In genomic region chr17:15585691-15586090, GRCm38 (mm10) we compare ENCODE assay signal across 14 mouse cellular contexts. TPM values are rescaled to one million over a fixed set of nuclear protein-coding genes. Genes with fewer than 3 reads are reported as not detected.
DNase-seq lines count a peak whose midpoint lies in the region; TF ChIP-seq lines count a peak whose summit lies in the region.
"Had no signal": no experiment of that assay in that cellular context is flagged by ENCODE, and none has a peak within 500 bp of the region (broad histone marks: within the 10 kb centered on the region; RNA-seq: fewer than 3 reads in every experiment).

No protein-coding gene starts in this region.

- H3K4me1 ChIP-seq in E14TG2a.4 (replicated peaks; ENCODE audit: low read depth, low read length), result no peaks in the 10 kb centered on the region

- TF ChIP-seq CTCF in E14TG2a.4 (conservative IDR thresholded peaks at IDR 0.05; ENCODE audit: low read length), result peak; percentile 50

- no peaks in the 10 kb centered on the region for H3K9me3 ChIP-seq in E14TG2a.4 (ENCODE audit: low read length)

- no peaks in the 10 kb centered on the region for H3K36me3 ChIP-seq in E14TG2a.4 (ENCODE audit: insufficient read depth, low read length)

- 0 out of 2 replicates have a peak, but pooled peaks cover 2% of the 10 kb centered on the region for H3K27me3 ChIP-seq in E14TG2a.4 (ENCODE audit: insufficient read depth, low read length)

- H3K4me3 ChIP-seq in E14TG2a.4 (replicated peaks; ENCODE audit: low read length), result no peak overlapping the region
- H3K4me3 ChIP-seq: erythroblast, embryonic 14.5 days had no signal

- DNase-seq in kidney, adult 9 months, result peak; percentile 18
- no peak for DNase-seq in kidney, postnatal 14 days
- DNase-seq in 416B (ENCODE audit: low read depth), result peak; percentile 77
- DNase-seq in c-Kit-positive CD71-positive TER-119-positive erythroid progenitor cells, embryonic 14.5 days (ENCODE audit: low spot score), result peak; percentile 40
- DNase-seq in adrenal gland, postnatal 10 days, result no peak
- DNase-seq in cerebellum, adult 8-10 months, result no peak
- no peak for DNase-seq in frontal cortex, postnatal 10 days (ENCODE audit: low spot score in 2 of 2)
- DNase-seq: cerebellum, adult 2 months; heart, adult 11 months; layer of hippocampus, adult 9-11 months; right cerebral cortex, postnatal 14 days; thymus, postnatal 36 days had no signal

RNA-seq across cellular contexts. Expression of gene Prdm9, which starts 21.5 kb away (rescaled TPM):
- total RNA-seq in adrenal gland, postnatal 10 days (2021), result 1 to 10 TPM; 6.8 to 9.0 TPM

RNA-seq across cellular contexts. Expression of gene Pdcd2, which starts 58.6 kb away (rescaled TPM):
- total RNA-seq in adrenal gland, postnatal 10 days (2021), result 10 to 100 TPM; 30.0 to 32.8 TPM

Comparison
In these comparisons a context has a peak if more than half of its experiments do, and no peak if none do; other contexts are left out.
1. DNase-seq: peak in kidney, adult 9 months (single experiment), 416B (single experiment) and c-Kit-positive CD71-positive TER-119-positive erythroid progenitor cells, embryonic 14.5 days (single experiment); none in kidney, postnatal 14 days (single experiment), adrenal gland, postnatal 10 days (single experiment), cerebellum, adult 8-10 months (single experiment) and frontal cortex, postnatal 10 days (0 of 2).